Mouse (Mus musculus) intestine, postnatal 0 days (tissue): ENCODE measurements around the gene Gm5089. TPM values are rescaled to one million over a fixed set of nuclear protein-coding genes. Genes with fewer than 3 reads are reported as not detected.

Experiments used
- ATAC-seq: fragments of 200-750 bp; cut with Nextera tagmentation; 2 replicates; pipeline ENCODE4 v1.8.0; 2017; ENCODE audit warnings: mild to moderate bottlenecking, moderate TSS enrichment, moderate library complexity
- H3K27ac ChIP-seq: fragments of 300-500 bp; sonication (generic); 2 replicates; pipeline ENCODE4 v1.5.1; 2014; ENCODE audit warnings: mild to moderate bottlenecking, low read depth, low read length, moderate library complexity
- H3K27me3 ChIP-seq: fragments of 300-500 bp; sonication (generic); replicated peaks from 2 replicates; pipeline ENCODE4 v1.6.1; 2014; ENCODE audit warnings: low read length, mixed read lengths; ENCODE audit not compliant: control insufficient read depth, insufficient read depth
- H3K36me3 ChIP-seq: fragments of 300-500 bp; sonication (generic); 2 replicates; pipeline ENCODE4 v1.6.1; 2014; ENCODE audit warnings: mild to moderate bottlenecking, moderate library complexity; ENCODE audit not compliant: control insufficient read depth, insufficient read depth
- H3K4me1 ChIP-seq: fragments of 300-500 bp; sonication (generic); replicated peaks from 2 replicates; pipeline ENCODE4 v1.6.1; 2014; ENCODE audit warnings: antibody characterized with exemption, low read length, mixed read lengths; ENCODE audit not compliant: control insufficient read depth, insufficient read depth
- H3K4me2 ChIP-seq: fragments of 300-500 bp; sonication (generic); replicated peaks from 2 replicates; pipeline ENCODE4 v1.6.1; 2014; ENCODE audit warnings: low read depth, mild to moderate bottlenecking, moderate library complexity
- H3K4me3 ChIP-seq: fragments of 300-500 bp; sonication (generic); 2 replicates; pipeline ENCODE4 v1.5.1; 2014; ENCODE audit warnings: low read depth, low read length
- H3K9ac ChIP-seq: fragments of 300-500 bp; sonication (generic); 2 replicates; pipeline ENCODE4 v1.6.1; 2014; ENCODE audit warnings: mild to moderate bottlenecking, low read depth, low read length
- H3K9me3 ChIP-seq: fragments of 300-500 bp; sonication (generic); 2 replicates; pipeline ENCODE4 v1.6.1; 2016; ENCODE audit warnings: mixed run types; ENCODE audit not compliant: control insufficient read depth
- CTCF ChIP-seq: sonication (generic); IDR thresholded peaks from 2 replicates; pipeline ENCODE4 v1.5.1; 2016; ENCODE audit warnings: low read depth, mild to moderate bottlenecking, control low read depth, antibody characterized with exemption, moderate library complexity
- whole genome bisulfite sequencing: fragments of 180-500 bp; shearing (Covaris S2); extraction: QIAGEN DNeasy Blood & Tissue Kit; methylation state at CpG from one replicate; pipeline ENCODE4 v1.1.7; 2014; 5-methylcytosine and 5-hydroxymethylcytosine counted together
- polyA plus RNA-seq: library from polyadenylated mRNA; unstranded; fragments of >200 nt; fragmentation: Nextera tagmentation; extraction: Ambion mirVana; gene quantifications from 2 replicates; pipeline ENCODE4 v1.2.1, GENCODE M21; 2015

Gm5089 gene
- polyA plus RNA-seq, 1 experiment from 2014 or later = not detected

DNA sequence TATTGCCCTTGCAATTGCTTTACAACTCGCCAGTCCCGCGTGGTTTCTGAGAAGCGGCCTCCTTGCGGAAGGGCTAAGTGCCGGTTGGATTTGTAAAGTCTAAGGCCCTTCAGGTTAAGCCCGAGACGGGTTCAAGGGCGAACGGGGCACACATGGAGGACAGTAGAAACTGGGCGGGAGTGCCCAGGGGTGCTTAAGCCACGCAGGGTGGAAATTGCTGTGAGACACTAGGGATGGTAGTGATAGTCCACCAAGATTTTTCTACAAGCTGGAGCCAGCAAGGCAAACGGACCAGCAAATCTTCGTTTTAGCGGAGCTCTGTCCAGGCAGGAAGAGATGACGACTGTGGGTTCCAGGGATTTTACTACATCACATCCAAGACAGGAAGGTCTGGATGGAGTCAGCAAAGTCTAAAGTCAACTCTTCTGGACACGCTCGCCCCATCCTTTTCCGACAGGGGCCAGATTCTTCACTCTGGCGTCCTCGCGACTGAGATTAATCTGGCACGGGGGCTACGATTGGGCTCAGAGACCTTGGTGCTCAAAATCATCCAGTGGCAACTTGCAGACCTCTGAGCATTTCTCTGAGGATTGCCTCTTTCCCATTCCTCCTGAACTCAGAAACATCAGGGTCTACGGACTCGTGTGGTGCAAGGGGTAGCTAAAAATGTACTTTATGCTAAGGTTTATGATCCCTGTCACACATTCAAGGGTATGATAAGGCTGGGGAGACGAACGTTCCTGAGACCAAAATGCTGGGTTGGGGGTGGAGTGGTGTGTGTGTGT lies 18.2 kb upstream of the Gm5089 start:
- Histone ChIP-seq H3K9ac (no peak overlapping the region), H3K4me1 (peaks cover 8% of the 10 kb centered on the region; the same call in 1 of the 2 replicates), H3K9me3 (no peaks in the 10 kb centered on the region), H3K36me3 (no peaks in the 10 kb centered on the region), H3K4me2 (no peak overlapping the region), H3K27me3 (peaks cover 99% of the 10 kb centered on the region), H3K27ac (no peak overlapping the region), H3K4me3 (no peak overlapping the region)
- no peak for ATAC-seq
- no peak for TF ChIP-seq CTCF
- WGBS = 2% methylated on average over 28 of the region's 28 CpGs

GRCm38 (mm10) chr14:122467926-122468841 lies 17.3 kb upstream of the Gm5089 start:
- no peak for ATAC-seq
- Histone ChIP-seq H3K4me2 (no peak overlapping the region), H3K4me3 (no peak overlapping the region), H3K36me3 (no peaks in the 10 kb centered on the region), H3K27ac (no peak overlapping the region), H3K9ac (no peak overlapping the region), H3K27me3 (peaks cover 99% of the 10 kb centered on the region), H3K9me3 (no peaks in the 10 kb centered on the region), H3K4me1 (peaks cover 8% of the 10 kb centered on the region; the same call in 1 of the 2 replicates)
- no peak for TF ChIP-seq CTCF
- 8% methylated on average over 23 of the region's 23 CpGs for WGBS

DNA sequence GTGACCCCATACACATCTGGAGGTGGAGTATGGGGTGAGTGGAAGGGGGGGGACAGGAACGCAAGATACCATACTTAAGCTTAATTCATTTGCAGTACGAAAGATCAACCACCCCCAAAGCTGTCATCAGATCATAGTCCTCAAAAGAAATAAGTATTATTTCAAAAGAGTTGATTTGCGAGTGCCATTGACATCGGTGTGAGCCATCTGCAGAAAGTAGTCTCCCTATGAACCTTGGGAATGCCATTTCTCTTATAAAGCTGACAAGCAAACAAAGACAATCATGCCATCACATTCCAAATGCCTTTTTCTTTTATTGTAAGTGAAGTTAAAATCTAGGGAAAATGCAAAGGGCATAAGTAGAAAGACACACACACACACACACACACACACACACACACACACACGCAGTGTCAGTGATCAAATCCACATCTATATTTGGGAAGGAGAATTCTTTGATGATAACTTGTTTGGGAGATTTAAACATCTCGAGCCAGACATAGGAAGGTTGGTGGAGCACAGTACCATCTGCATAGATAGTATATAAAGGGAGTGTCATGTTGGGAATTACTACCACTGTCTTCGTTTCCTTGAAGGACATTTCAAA lies 15.9 kb upstream of the Gm5089 start:
- Histone ChIP-seq H3K27ac (no peak overlapping the region), H3K36me3 (no peaks in the 10 kb centered on the region), H3K4me1 (peaks cover 8% of the 10 kb centered on the region; the same call in 1 of the 2 replicates), H3K27me3 (peaks cover 100% of the 10 kb centered on the region), H3K4me2 (no peak overlapping the region), H3K9ac (no peak overlapping the region), H3K4me3 (no peak overlapping the region), H3K9me3 (no peaks in the 10 kb centered on the region)
- 46% methylated on average over 7 of the region's 7 CpGs for WGBS
- no peak for TF ChIP-seq CTCF
- ATAC-seq = no peak

- no peak for TF ChIP-seq CTCF
- 25% methylated on average over 13 of the region's 13 CpGs for WGBS
- Histone ChIP-seq H3K27ac (no peak overlapping the region), H3K4me1 (peaks cover 8% of the 10 kb centered on the region; the same call in 1 of the 2 replicates), H3K4me3 (peak overlapping the region; percentile 52; the same call in 1 of the 2 replicates), H3K36me3 (no peaks in the 10 kb centered on the region), H3K9me3 (no peaks in the 10 kb centered on the region), H3K9ac (no peak overlapping the region), H3K27me3 (peaks cover 99% of the 10 kb centered on the region), H3K4me2 (no peak overlapping the region)
- no peak for ATAC-seq
These were observed 15.1 kb upstream of the Gm5089 start for GRCm38 (mm10) chr14:122465931-122466490.

GRCm38 (mm10) chr14:122464763-122465741 lies 14.1 kb upstream of the Gm5089 start, which contains the start of gene Zic5:
Zic5 (minus strand) TSS chr14:122465677.
- Histone ChIP-seq H3K4me2 (peak within 1 kb of the TSS; percentile 91), H3K27me3 (peaks cover 96% of the 10 kb centered on the region), H3K27ac (no peak within 1 kb of the TSS), H3K36me3 (no peaks in the 10 kb centered on the region), H3K4me3 (peak within 1 kb of the TSS; percentile 52), H3K9ac (no peak within 1 kb of the TSS), H3K4me1 (peaks cover 8% of the 10 kb centered on the region; the same call in 1 of the 2 replicates), H3K9me3 (no peaks in the 10 kb centered on the region)
- no peak for ATAC-seq
- WGBS = under 1% methylated on average over 51 of the region's 62 CpGs
- TF ChIP-seq CTCF = no peak
